ENCODE assay signal across 11 mouse cellular contexts in the genomic region with DNA sequence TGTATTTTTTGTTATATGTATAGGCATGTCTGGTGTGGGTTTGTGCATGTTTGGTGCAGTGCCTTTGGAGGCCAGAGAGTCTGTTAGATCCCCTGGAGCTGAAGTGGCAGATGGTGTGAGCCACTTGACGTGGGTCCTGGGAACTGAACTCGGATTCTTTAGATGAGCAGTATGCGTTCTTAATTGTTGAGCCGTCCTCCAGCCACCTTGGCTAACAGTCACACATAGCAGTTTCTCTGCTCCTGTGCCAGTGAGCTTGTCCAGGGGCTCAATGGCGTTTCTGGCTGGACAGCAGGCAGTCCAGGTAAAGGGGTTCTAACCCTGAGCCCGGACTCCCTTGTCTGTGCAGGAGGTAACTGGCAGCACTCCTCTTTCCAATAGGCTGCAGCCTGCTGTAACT. TPM values are rescaled to one million over a fixed set of nuclear protein-coding genes. Genes with fewer than 3 reads are reported as not detected.
DNase-seq lines count a peak whose midpoint lies in the region; ATAC-seq and TF ChIP-seq lines count a peak whose summit lies in the region.
"Had no signal": no experiment of that assay in that cellular context is flagged by ENCODE, and none has a peak within 500 bp of the region (broad histone marks: within the 10 kb centered on the region; RNA-seq: fewer than 3 reads in every experiment).

No protein-coding gene starts in this region.

- TF ChIP-seq POLR2A in brain, embryonic 14.5 days (IDR thresholded peaks at IDR 0.05; ENCODE audit: borderline replicate concordance, extremely low read depth, insufficient read depth, insufficient read length, poor library complexity, severe bottlenecking): no peak

- H3K4me1 ChIP-seq in heart, embryonic 10.5 days: peaks cover 37% of the 10 kb centered on the region
- H3K4me1 ChIP-seq in heart, embryonic 16.5 days (ENCODE audit: control insufficient read depth, insufficient read depth, low read length): peaks cover 33% of the 10 kb centered on the region
- peaks cover 8% of the 10 kb centered on the region for H3K4me1 ChIP-seq in midbrain, embryonic 11.5 days (ENCODE audit: control insufficient read depth, insufficient read depth, low read length)

- H3K4me3 ChIP-seq in heart, embryonic 10.5 days: 0 out of 2 replicates have a peak overlapping the region, but pooled peaks have one; percentile 12
- H3K4me3 ChIP-seq in heart, embryonic 16.5 days (ENCODE audit: low read length): no peak overlapping the region
- H3K4me3 ChIP-seq in midbrain, embryonic 11.5 days (ENCODE audit: low read depth, low read length): no peak overlapping the region
- H3K4me3 ChIP-seq: embryonic facial prominence, embryonic 12.5 days had no signal

- intact Hi-C loops in heart, postnatal 36 days (cut with DNase I): loop anchor here (1.0 kb wide), 2 partner anchors 31 to 44 kb away; a partner anchor contains a TSS
- intact Hi-C loops in left cerebral cortex, postnatal 25 days (cut with DNase I): loop anchor here (1.0 kb wide), 2 partner anchors 20 to 31 kb away; a partner anchor contains a TSS

- peak overlapping the region; percentile 11 for H3K9ac ChIP-seq in heart, embryonic 16.5 days (ENCODE audit: low read length)
- H3K9ac ChIP-seq in midbrain, embryonic 11.5 days (ENCODE audit: low read length): no peak overlapping the region
- H3K9ac ChIP-seq: embryonic facial prominence, embryonic 12.5 days had no signal

- no peak overlapping the region for H3K4me2 ChIP-seq in heart, embryonic 16.5 days (ENCODE audit: low read depth, low read length)
- H3K4me2 ChIP-seq in midbrain, embryonic 11.5 days: no peak overlapping the region
- H3K4me2 ChIP-seq: embryonic facial prominence, embryonic 12.5 days had no signal

- 70% methylated on average over 6 of the region's 6 CpGs for WGBS in heart, embryonic 10.5 days
- WGBS in heart, embryonic 16.5 days: 66% methylated on average over 6 of the region's 6 CpGs
- 72% methylated on average over 6 of the region's 6 CpGs for WGBS in midbrain, embryonic 11.5 days

- no peak for DNase-seq in heart, embryonic 10.5 days (ENCODE audit: low spot score)
- DNase-seq in heart, postnatal 36 days: no peak
- peak; percentile 44 for DNase-seq in brain, embryonic 14.5 days (ENCODE audit: low read depth)
- peak; percentile 72 for DNase-seq in midbrain, embryonic 11.5 days (ENCODE audit: low spot score, missing footprints)
- no peak for DNase-seq in thymus, postnatal 14 days
- no peak for DNase-seq in left cerebral cortex, postnatal 25 days (ENCODE audit: low spot score in 2 of 2)
- no peak for DNase-seq in thymus, postnatal 4 days

- H3K27me3 ChIP-seq in heart, embryonic 10.5 days (ENCODE audit: insufficient read depth, poor library complexity, severe bottlenecking): no peaks in the 10 kb centered on the region
- H3K27me3 ChIP-seq in heart, embryonic 16.5 days (ENCODE audit: control insufficient read depth, insufficient read depth, low read length): no peaks in the 10 kb centered on the region
- no peaks in the 10 kb centered on the region for H3K27me3 ChIP-seq in midbrain, embryonic 11.5 days (ENCODE audit: control insufficient read depth, insufficient read depth, low read length)
- H3K27me3 ChIP-seq: embryonic facial prominence, embryonic 12.5 days had no signal

- ATAC-seq in heart, embryonic 16.5 days (replicated peaks; ENCODE audit: extremely low read depth, insufficient read depth, low FRiP score): no peak
- no peak for ATAC-seq in midbrain, embryonic 11.5 days (ENCODE audit: low FRiP score)

- H3K27ac ChIP-seq in heart, embryonic 10.5 days: peak overlapping the region; percentile 64; the same call in 1 of the 2 replicates
- peak overlapping the region; percentile 98 for H3K27ac ChIP-seq in heart, embryonic 16.5 days (ENCODE audit: low read length)
- no peak overlapping the region for H3K27ac ChIP-seq in midbrain, embryonic 11.5 days (ENCODE audit: low read depth, low read length)

- no peak for TF ChIP-seq CTCF in brain, embryonic 14.5 days (IDR thresholded peaks at IDR 0.05; ENCODE audit: borderline replicate concordance, extremely low read depth, insufficient read depth, insufficient read length)

- H3K9me3 ChIP-seq in heart, embryonic 10.5 days: no peaks in the 10 kb centered on the region
- no peaks in the 10 kb centered on the region for H3K9me3 ChIP-seq in heart, embryonic 16.5 days (replicated peaks; ENCODE audit: control insufficient read depth, low read length)
- no peaks in the 10 kb centered on the region for H3K9me3 ChIP-seq in midbrain, embryonic 11.5 days (ENCODE audit: control insufficient read depth, low read length)
- H3K9me3 ChIP-seq: embryonic facial prominence, embryonic 12.5 days had no signal

- H3K36me3 ChIP-seq in heart, embryonic 10.5 days: peaks cover 50% of the 10 kb centered on the region
- H3K36me3 ChIP-seq in heart, embryonic 16.5 days (ENCODE audit: control insufficient read depth, insufficient read depth): peaks cover 29% of the 10 kb centered on the region
- H3K36me3 ChIP-seq in midbrain, embryonic 11.5 days (ENCODE audit: control insufficient read depth, insufficient read depth, low read length): peaks cover 19% of the 10 kb centered on the region

RNA-seq across cellular contexts. Expression of a gene that starts 20.4 kb away (rescaled TPM):
- 26.5 and 26.7 TPM in 2 replicates for polyA plus RNA-seq in heart, embryonic 10.5 days (2016; fragmentation: Nextera tagmentation; extraction: Ambion mirVana)
- total RNA-seq in heart, postnatal 36 days (2021): 10 to 100 TPM; 19.2 to 21.0 TPM
- polyA plus RNA-seq in brain, embryonic 14.5 days (2012; rRNA removed): 28.5 and 29.0 TPM in 2 replicates
- polyA plus RNA-seq in heart, embryonic 16.5 days (2015; fragmentation: Nextera tagmentation; extraction: Ambion mirVana): 29.3 and 30.4 TPM in 2 replicates
- 23.1 and 26.0 TPM in 2 replicates for polyA plus RNA-seq in midbrain, embryonic 11.5 days (2014; fragmentation: Nextera tagmentation; extraction: Ambion mirVana)
- total RNA-seq in left cerebral cortex, postnatal 25 days (2021): 10 to 100 TPM; 27.3 to 32.3 TPM

RNA-seq across cellular contexts. Expression of a gene that starts 29.9 kb away (rescaled TPM):
- polyA plus RNA-seq in heart, embryonic 10.5 days (2016; fragmentation: Nextera tagmentation; extraction: Ambion mirVana): 0.18 and 0.28 TPM in 2 replicates
- total RNA-seq in heart, postnatal 36 days (2021): under 1 TPM; 0.14 to 0.28 TPM
- 0.16 and 0.20 TPM in 2 replicates for polyA plus RNA-seq in brain, embryonic 14.5 days (2012; rRNA removed)
- polyA plus RNA-seq in heart, embryonic 16.5 days (2015; fragmentation: Nextera tagmentation; extraction: Ambion mirVana): 1.6 and 3.0 TPM in 2 replicates
- 0.08 and 0.22 TPM in 2 replicates for polyA plus RNA-seq in midbrain, embryonic 11.5 days (2014; fragmentation: Nextera tagmentation; extraction: Ambion mirVana)
- not detected for total RNA-seq in left cerebral cortex, postnatal 25 days (2021)

RNA-seq across cellular contexts. Expression of a gene that starts 31.0 kb away (rescaled TPM):
- polyA plus RNA-seq in heart, embryonic 10.5 days (2016; fragmentation: Nextera tagmentation; extraction: Ambion mirVana): not detected in 2 replicates
- total RNA-seq in heart, postnatal 36 days (2021): not detected
- 0.07 TPM in 1 of 2 replicates, not detected in the other for polyA plus RNA-seq in brain, embryonic 14.5 days (2012; rRNA removed)
- polyA plus RNA-seq in heart, embryonic 16.5 days (2015; fragmentation: Nextera tagmentation; extraction: Ambion mirVana): not detected in 2 replicates
- not detected in 2 replicates for polyA plus RNA-seq in midbrain, embryonic 11.5 days (2014; fragmentation: Nextera tagmentation; extraction: Ambion mirVana)
- total RNA-seq in left cerebral cortex, postnatal 25 days (2021): not detected
- total RNA-seq: gastrocnemius, postnatal 25 days; layer of hippocampus, postnatal 14 days had no signal
- polyA plus RNA-seq: embryonic facial prominence, embryonic 12.5 days had no signal

Comparison
In these comparisons a context has a peak if more than half of its experiments do, and no peak if none do; other contexts are left out.
1. DNase-seq: peak in brain, embryonic 14.5 days (single experiment) and midbrain, embryonic 11.5 days (single experiment); none in heart, embryonic 10.5 days (single experiment), heart, postnatal 36 days (0 of 2), thymus, postnatal 14 days (single experiment), left cerebral cortex, postnatal 25 days (0 of 2) and thymus, postnatal 4 days (single experiment).